Mouse (Mus musculus): ENCODE measurements around the gene Arrdc5.

- TF ChIP-seq CTCF (IDR thresholded peaks at IDR 0.05; ENCODE audit: low read depth, low read length) (no peak), EP300 (IDR thresholded peaks at IDR 0.05; ENCODE audit: insufficient read depth, low read depth, low read length) (no peak), POLR2A (IDR thresholded peaks at IDR 0.05; ENCODE audit: insufficient read depth, low read length) (no peak)
Observed at GRCm38 (mm10) chr17:56329267-56329666, 29.2 kb upstream of the Arrdc5 start.

All from ES-Bruce4 (cell line).